Mouse (Mus musculus) lung, adult 2 months (tissue): ENCODE data around the gene Haus3. TPM values are rescaled to one million over a fixed set of nuclear protein-coding genes. Genes with fewer than 3 reads are reported as not detected.
A peak's percentile ranks its signal among the peaks of the same experiment; 100 is the strongest.

Source experiments
- DNase-seq: peaks from one replicate; pipeline ENCODE4 v3.0.0; 2022
- H3K4me1 ChIP-seq: fragments of 200-500 bp; 2 replicates; pipeline ENCODE4 v1.6.1; 2011; ENCODE audit warnings: low read length; ENCODE audit not compliant: control insufficient read depth, insufficient read depth
- H3K4me3 ChIP-seq: fragments of 200-500 bp; replicated peaks from 2 replicates; pipeline ENCODE3; 2011; ENCODE audit warnings: low read depth, mild to moderate bottlenecking, control low read depth, low read length; ENCODE audit errors: extremely low read depth
- CTCF ChIP-seq: fragments of 200-500 bp; IDR thresholded peaks from 2 replicates; pipeline ENCODE4 v1.5.1; 2011; ENCODE audit warnings: mild to moderate bottlenecking, low read length, control low read depth; ENCODE audit not compliant: insufficient read depth
- POLR2A ChIP-seq: fragments of 200-500 bp; IDR thresholded peaks from 2 replicates; pipeline ENCODE4 v1.6.1; 2011; ENCODE audit warnings: low read depth, mild to moderate bottlenecking, control low read depth, low read length, borderline replicate concordance; ENCODE audit errors: extremely low read depth
- WGBS: fragments of 180-500 bp; shearing (Covaris S2); methylation state at CpG from one replicate; pipeline ENCODE4 v1.1.7; 2018; 5-methylcytosine and 5-hydroxymethylcytosine counted together
- polyA plus RNA-seq: library from polyadenylated mRNA; depleted of rRNA; stranded (reverse); fragments of >200 nt; gene quantifications from 2 replicates; pipeline ENCODE4 v1.2.3, GENCODE M21; 2012

Haus3 gene
- polyA plus RNA-seq, 1 experiment: 0.46 TPM

DNA sequence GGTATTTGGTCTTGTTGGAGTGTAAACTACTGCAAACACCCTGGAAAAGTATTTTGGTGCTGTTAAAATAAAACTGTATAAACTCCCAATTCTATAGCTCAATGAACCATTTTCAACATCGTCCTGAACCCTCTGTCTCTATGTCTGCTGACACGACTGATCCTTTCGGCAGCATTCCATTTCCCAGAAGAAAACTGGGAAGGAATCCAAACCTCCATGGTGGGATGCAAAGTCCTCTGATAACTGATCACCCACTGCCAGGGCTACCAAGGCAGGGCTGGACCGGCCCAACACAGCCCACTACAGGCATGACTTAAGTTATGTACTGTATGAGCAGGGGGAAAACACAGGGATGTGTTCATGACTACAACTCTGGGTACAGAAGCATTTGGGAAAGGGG is 32.7 kb upstream of the Haus3 start:
- no peak for DNase-seq
- TF ChIP-seq POLR2A (no peak), CTCF (no peak)
- Histone ChIP-seq H3K4me1 (peaks cover 3% of the 10 kb centered on the region; the same call in 1 of the 2 replicates), H3K4me3 (no peak overlapping the region)
- 69% methylated on average over 4 of the region's 4 CpGs for WGBS

- 34% methylated on average over 2 of the region's 2 CpGs for WGBS
- DNase-seq: no peak
- Histone ChIP-seq H3K4me1 (peaks cover 3% of the 10 kb centered on the region; the same call in 1 of the 2 replicates), H3K4me3 (no peak overlapping the region)
- TF ChIP-seq CTCF (0 out of 2 replicates have a peak, but pooled peaks have one; percentile 23), POLR2A (no peak)
Observed at GRCm38 (mm10) chr5:34201396-34201795, 32.1 kb upstream of the Haus3 start.

DNA sequence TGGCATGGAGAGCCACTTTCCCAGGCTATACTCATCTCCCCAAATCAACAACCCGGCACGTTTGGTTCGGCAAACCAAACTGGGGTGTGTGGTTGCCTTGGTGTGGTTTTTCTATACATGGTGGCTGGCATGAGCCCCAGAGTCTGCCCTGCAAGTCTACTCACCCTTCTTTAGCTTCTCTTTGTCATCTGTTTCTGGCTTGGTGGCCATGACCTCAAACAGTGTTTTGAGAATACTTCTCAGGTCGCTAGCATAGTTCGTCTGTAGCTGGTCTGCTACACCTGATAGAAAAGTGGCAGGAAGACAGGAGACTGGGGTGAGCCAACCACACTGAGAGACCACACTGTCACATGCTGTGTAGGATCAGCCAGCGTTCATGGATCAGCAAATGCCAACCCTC is 29.3 kb upstream of the Haus3 start:
- Histone ChIP-seq H3K4me3 (no peak overlapping the region), H3K4me1 (peaks cover 3% of the 10 kb centered on the region; the same call in 1 of the 2 replicates)
- TF ChIP-seq CTCF: no peak
- no peak for TF ChIP-seq POLR2A
- no peak for DNase-seq
- 78% methylated on average over 6 of the region's 6 CpGs for WGBS

GRCm38 (mm10) chr5:34197243-34197642 is 27.9 kb upstream of the Haus3 start:
- WGBS: 69% methylated on average over 4 of the region's 4 CpGs
- no peak overlapping the region for H3K4me3 ChIP-seq

DNA sequence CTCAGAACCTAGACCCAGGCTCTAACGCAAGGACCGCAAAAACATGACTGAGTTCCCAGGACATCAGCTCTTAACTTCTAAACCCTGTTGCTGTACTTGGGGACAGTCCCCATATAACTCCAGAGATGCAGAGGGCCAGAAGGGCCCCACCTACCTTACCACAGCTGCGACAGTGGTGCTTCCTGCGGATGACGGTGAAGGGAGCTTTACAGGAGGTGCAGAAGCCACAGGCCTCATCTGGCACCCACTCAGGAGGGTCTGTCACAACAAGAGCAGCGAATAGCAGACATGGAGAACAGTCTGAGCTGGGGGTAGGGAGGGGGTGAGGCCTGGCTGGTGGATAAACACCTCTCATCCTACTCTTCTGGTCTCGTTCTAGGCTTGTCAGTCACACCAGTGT is 27.1 kb upstream of the Haus3 start:
- WGBS: 67% methylated on average over 7 of the region's 7 CpGs
- TF ChIP-seq CTCF (no peak), POLR2A (no peak)
- H3K4me3 ChIP-seq: no peak overlapping the region
- peaks cover 5% of the 10 kb centered on the region; the same call in 1 of the 2 replicates for H3K4me1 ChIP-seq
- no peak for DNase-seq

More at GRCm38 (mm10) chr5:34197243-34197642, 27.9 kb upstream of the Haus3 start:
- DNase-seq: no peak
- peaks cover 3% of the 10 kb centered on the region; the same call in 1 of the 2 replicates for H3K4me1 ChIP-seq
- TF ChIP-seq POLR2A: no peak
- no peak for TF ChIP-seq CTCF

- DNase-seq: no peak
- WGBS: 90% methylated on average over 12 of the region's 12 CpGs
- Histone ChIP-seq H3K4me3 (no peak overlapping the region), H3K4me1 (peaks cover 3% of the 10 kb centered on the region; the same call in 1 of the 2 replicates)
- TF ChIP-seq POLR2A (no peak), CTCF (no peak)
Observed at GRCm38 (mm10) chr5:34195786-34196185, 26.5 kb upstream of the Haus3 start.

GRCm38 (mm10) chr5:34194975-34195662 is 25.8 kb upstream of the Haus3 start:
- DNase-seq: no peak
- 73% methylated on average over 6 of the region's 6 CpGs for WGBS
- Histone ChIP-seq H3K4me1 (peaks cover 3% of the 10 kb centered on the region; the same call in 1 of the 2 replicates), H3K4me3 (no peak overlapping the region)
- TF ChIP-seq CTCF: no peak
- no peak for TF ChIP-seq POLR2A

- 54% methylated on average over 1 of the region's 1 CpGs for WGBS
- peaks cover 3% of the 10 kb centered on the region; the same call in 1 of the 2 replicates for H3K4me1 ChIP-seq
- TF ChIP-seq CTCF (no peak), POLR2A (no peak)
- DNase-seq: no peak
- H3K4me3 ChIP-seq: no peak overlapping the region
Observed at GRCm38 (mm10) chr5:34194426-34194825, 25.1 kb upstream of the Haus3 start.

GRCm38 (mm10) chr5:34191843-34192242 is 22.5 kb upstream of the Haus3 start:
- TF ChIP-seq CTCF (peak; percentile 41; the same call in 1 of the 2 replicates), POLR2A (no peak)
- no peak for DNase-seq
- Histone ChIP-seq H3K4me3 (no peak overlapping the region), H3K4me1 (peaks cover 3% of the 10 kb centered on the region; the same call in 1 of the 2 replicates)
- WGBS: 74% methylated on average over 4 of the region's 4 CpGs

DNA sequence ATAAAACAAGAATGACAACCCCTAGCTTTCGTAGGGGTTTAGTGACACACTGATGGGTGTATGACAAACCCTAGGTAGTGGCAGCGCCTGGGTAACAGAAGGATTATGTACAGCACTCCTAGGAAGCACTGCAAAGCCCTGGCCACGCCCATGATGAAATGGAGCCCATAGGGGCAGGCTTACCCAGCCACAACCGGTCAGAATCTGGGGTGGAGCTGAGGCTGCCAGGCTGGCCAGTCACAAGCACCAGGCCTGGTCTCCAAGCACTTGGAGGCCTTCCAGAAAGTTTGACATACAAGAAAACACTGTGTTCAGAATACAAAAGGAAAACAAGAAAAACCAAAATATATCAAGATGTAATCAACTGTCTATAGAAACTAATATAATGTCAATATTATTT is 21.7 kb upstream of the Haus3 start:
- WGBS: 41% methylated on average over 4 of the region's 4 CpGs
- peak; percentile 64 for DNase-seq
- Histone ChIP-seq H3K4me3 (no peak overlapping the region), H3K4me1 (peaks cover 3% of the 10 kb centered on the region)
- TF ChIP-seq CTCF: no peak
